Mouse (Mus musculus) ES-E14 (cell line): ENCODE results near the gene Olfr1031. TPM values are rescaled to one million over a fixed set of nuclear protein-coding genes. Genes with fewer than 3 reads are reported as not detected.
"Not testable (repeated sequence)": the region's sequence is repeated elsewhere in the genome, so short reads cannot be mapped to it uniquely, and the experiment has no call there.

Source experiments
- DNase-seq: peaks from one replicate; pipeline ENCODE4 v3.0.0-alpha.2; 2013; ENCODE audit warnings: low read depth, low spot score
- H3K27ac ChIP-seq: 2 replicates; pipeline ENCODE4 v1.5.1; 2012; ENCODE audit warnings: low read depth, mild to moderate bottlenecking, low read length, moderate library complexity, mixed read lengths; ENCODE audit not compliant: poor library complexity, insufficient read depth, severe bottlenecking
- H3K36me3 ChIP-seq: 2 replicates; pipeline ENCODE4 v1.6.1; 2012; ENCODE audit warnings: mild to moderate bottlenecking, low read length, moderate library complexity, mixed read lengths; ENCODE audit not compliant: control insufficient read depth, poor library complexity, insufficient read depth, severe bottlenecking
- H3K4me1 ChIP-seq, 2 experiments: fragments of 150-350 bp in 1 of 2; sonication (generic) in 1 of 2; 2 replicates each; pipeline ENCODE4 v1.6.1; 2012; ENCODE audit warnings: low read length in 2 of 2, mild to moderate bottlenecking in 1 of 2, mixed read lengths in 1 of 2; ENCODE audit not compliant: control insufficient read depth in 2 of 2, insufficient read depth in 2 of 2, poor library complexity in 1 of 2
- H3K4me3 ChIP-seq, 2 experiments: fragments of 150-350 bp in 1 of 2; sonication (generic) in 1 of 2; 2 replicates each; pipeline ENCODE4 v1.5.1; 2012; ENCODE audit warnings: low read length in 2 of 2, low read depth in 1 of 2, mild to moderate bottlenecking in 1 of 2, mixed read lengths in 1 of 2; ENCODE audit not compliant: insufficient read depth in 1 of 2, poor library complexity in 1 of 2, severe bottlenecking in 1 of 2
- H3K9ac ChIP-seq: 2 replicates; pipeline ENCODE4 v1.6.1; 2012; ENCODE audit warnings: low read depth, mild to moderate bottlenecking, low read length, mixed read lengths; ENCODE audit not compliant: poor library complexity, insufficient read depth, severe bottlenecking
- H3K9me3 ChIP-seq: fragments of 150-350 bp; sonication (generic); 2 replicates; pipeline ENCODE4 v1.6.1; 2012; ENCODE audit warnings: low read depth, mild to moderate bottlenecking, low read length; ENCODE audit not compliant: control insufficient read depth, insufficient read depth
- CHD2 ChIP-seq: IDR thresholded peaks from 2 replicates; pipeline ENCODE4 v1.6.1; 2014; ENCODE audit warnings: mild to moderate bottlenecking, low read depth, low read length, inconsistent platforms
- HCFC1 ChIP-seq: IDR thresholded peaks from 2 replicates; pipeline ENCODE4 v1.6.1; 2012; ENCODE audit warnings: low read length, inconsistent platforms, borderline replicate concordance; ENCODE audit not compliant: insufficient read depth
- MAFK ChIP-seq: IDR thresholded peaks from 2 replicates; pipeline ENCODE4 v1.6.1; 2014; ENCODE audit warnings: mild to moderate bottlenecking, low read depth, low read length, inconsistent platforms; ENCODE audit not compliant: insufficient read depth
- ZC3H11A ChIP-seq: IDR thresholded peaks from 2 replicates; pipeline ENCODE4 v1.6.1; 2012; ENCODE audit warnings: low read depth, mild to moderate bottlenecking, inconsistent platforms, low read length, borderline replicate concordance
- ZNF384 ChIP-seq: IDR thresholded peaks from 2 replicates; pipeline ENCODE4 v1.6.1; 2012; ENCODE audit warnings: low read depth, low read length, inconsistent platforms
- in situ Hi-C, 2 experiments: fragments of 600-800 bp; cut with MboI; formaldehyde crosslinking; loops; one replicate each; pipeline ENCODE4 v1.15.1; 2025; ENCODE audit warnings: low sequenced_read_pairs in 2 of 2, inconsistent platforms in 1 of 2; ENCODE audit not compliant: unreplicated experiment in 2 of 2
- total RNA-seq: library from RNA; depleted of rRNA; stranded (reverse); fragments of 300-350 nt; gene quantifications from 2 replicates; pipeline ENCODE4 v1.2.3, GENCODE M21; 2012; rRNA removed

Gene Olfr1031
- total RNA-seq = not detected in 2 replicates

DNA sequence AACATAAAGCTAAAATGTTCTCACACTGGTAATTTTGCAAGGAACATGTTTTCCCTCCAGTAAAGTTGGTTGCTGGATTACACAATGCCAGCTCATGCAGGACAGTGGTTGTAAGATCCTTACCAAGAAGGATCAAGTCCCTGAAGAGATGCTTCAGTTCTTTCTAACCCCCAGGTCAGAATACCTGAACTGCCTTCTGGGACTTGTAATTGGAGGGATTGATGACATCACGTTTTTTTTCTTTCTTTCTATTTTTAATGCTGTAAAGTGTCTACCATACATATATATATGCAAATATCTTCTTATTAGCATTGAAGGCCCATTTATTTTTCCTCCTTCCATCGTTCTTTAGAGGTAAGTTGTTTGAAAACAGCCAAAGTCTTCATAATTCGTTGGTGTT lies at the start of gene Olfr1031:
Gene Olfr1031, plus strand, starts transcription at position 301 of the 400 bp plus-strand sequence.
- H3K27ac ChIP-seq = no peak within 1 kb of the TSS
- no peaks in the 10 kb centered on the region for H3K36me3 ChIP-seq
- DNase-seq = no peak
- no peaks in the 10 kb centered on the region for H3K4me1 ChIP-seq
- no peaks in the 10 kb centered on the region for H3K9me3 ChIP-seq
- in situ Hi-C loops = no loop called here
- H3K9ac ChIP-seq = no peak within 1 kb of the TSS
- no peak for TF ChIP-seq ZC3H11A
- no peak for TF ChIP-seq ZNF384
- no peak for TF ChIP-seq MAFK
- TF ChIP-seq CHD2 = no peak
- TF ChIP-seq HCFC1 = no peak
- no peak within 1 kb of the TSS for H3K4me3 ChIP-seq

- DNase-seq = no peak
- H3K27ac ChIP-seq = no peak within 1 kb of the TSS
- no peak within 1 kb of the TSS for H3K4me3 ChIP-seq
- no peaks in the 10 kb centered on the region for H3K36me3 ChIP-seq
- H3K9me3 ChIP-seq = no peaks in the 10 kb centered on the region
- in situ Hi-C loops = no loop called here
- no peak within 1 kb of the TSS for H3K9ac ChIP-seq
- TF ChIP-seq HCFC1 (no peak), ZC3H11A (no peak), ZNF384 (no peak), CHD2 (no peak), MAFK (no peak)
- H3K4me1 ChIP-seq = no peaks in the 10 kb centered on the region
These were observed 40.0 kb upstream of the Olfr1031 start, which contains the start of gene Olfr1028 for GRCm38 (mm10) chr2:85950137-85950536. Gene Olfr1028, plus strand, starts transcription at chr2:85950437.

GRCm38 (mm10) chr2:85973595-85973994 lies 16.5 kb upstream of the Olfr1031 start, which contains the start of gene Olfr1029:
Gene Olfr1029, plus strand, starts transcription at chr2:85973895.
- H3K4me3 ChIP-seq = no peak within 1 kb of the TSS
- in situ Hi-C loops = no loop called here
- H3K9me3 ChIP-seq = no peaks in the 10 kb centered on the region
- no peaks in the 10 kb centered on the region for H3K36me3 ChIP-seq
- no peak for DNase-seq
- H3K4me1 ChIP-seq = no peaks in the 10 kb centered on the region
- no peak within 1 kb of the TSS for H3K9ac ChIP-seq
- TF ChIP-seq ZC3H11A (no peak), ZNF384 (no peak), CHD2 (no peak), MAFK (no peak), HCFC1 (no peak)
- H3K27ac ChIP-seq = no peak within 1 kb of the TSS

DNA sequence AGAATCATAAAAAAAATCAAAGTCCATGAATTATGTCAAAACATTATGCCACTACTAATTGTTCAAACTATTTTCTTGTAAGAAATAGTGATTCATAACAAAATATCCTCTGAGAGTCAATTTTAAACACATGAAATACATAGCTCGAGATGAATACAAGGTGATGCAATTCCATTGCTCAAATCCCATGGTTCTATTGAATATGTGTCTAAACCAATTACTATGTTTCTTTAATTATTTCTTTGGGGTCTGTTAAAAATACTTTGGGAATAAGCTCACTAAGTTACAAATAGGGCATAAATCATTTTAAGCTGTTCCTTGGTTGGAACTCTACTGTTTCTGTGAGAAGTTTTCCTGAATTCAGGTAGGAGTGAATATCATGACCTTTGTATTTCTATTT lies 11.1 kb upstream of the Olfr1031 start, which contains the start of gene Olfr1030:
Gene Olfr1030, plus strand, starts transcription at position 301 of the 400 bp plus-strand sequence.
- no peak within 1 kb of the TSS for H3K27ac ChIP-seq
- H3K9ac ChIP-seq = no peak within 1 kb of the TSS
- no peaks in the 10 kb centered on the region for H3K9me3 ChIP-seq
- DNase-seq = no peak
- TF ChIP-seq ZNF384 (no peak), HCFC1 (no peak), CHD2 (no peak), ZC3H11A (no peak), MAFK (no peak)
- no peaks in the 10 kb centered on the region for H3K36me3 ChIP-seq
- H3K4me1 ChIP-seq = no peaks in the 10 kb centered on the region
- no peak within 1 kb of the TSS for H3K4me3 ChIP-seq
- in situ Hi-C loops = no loop called here

GRCm38 (mm10) chr2:86005240-86005639 lies 15.1 kb downstream of the Olfr1031 start, which contains the start of gene Olfr1032:
Gene Olfr1032, plus strand, starts transcription at chr2:86005540.
- no peaks in the 10 kb centered on the region for H3K4me1 ChIP-seq
- TF ChIP-seq MAFK (no peak), HCFC1 (no peak), ZC3H11A (no peak), ZNF384 (no peak), CHD2 (no peak)
- H3K9ac ChIP-seq = no peak within 1 kb of the TSS
- DNase-seq = no peak
- no peaks in the 10 kb centered on the region for H3K9me3 ChIP-seq
- in situ Hi-C loops = no loop called here
- H3K4me3 ChIP-seq = no peak within 1 kb of the TSS
- no peak within 1 kb of the TSS for H3K27ac ChIP-seq
- H3K36me3 ChIP-seq = no peaks in the 10 kb centered on the region

- H3K4me1 ChIP-seq, H3K27ac ChIP-seq, H3K4me3 ChIP-seq, in situ Hi-C loops, H3K9ac ChIP-seq, H3K9me3 ChIP-seq, H3K36me3 ChIP-seq: not testable (repeated sequence)
- peak; percentile 1 for DNase-seq
These were observed 30.3 kb downstream of the Olfr1031 start, which contains the start of gene Olfr1033 for GRCm38 (mm10) chr2:86020406-86020805. Gene Olfr1033, plus strand, starts transcription at chr2:86020633.

DNA sequence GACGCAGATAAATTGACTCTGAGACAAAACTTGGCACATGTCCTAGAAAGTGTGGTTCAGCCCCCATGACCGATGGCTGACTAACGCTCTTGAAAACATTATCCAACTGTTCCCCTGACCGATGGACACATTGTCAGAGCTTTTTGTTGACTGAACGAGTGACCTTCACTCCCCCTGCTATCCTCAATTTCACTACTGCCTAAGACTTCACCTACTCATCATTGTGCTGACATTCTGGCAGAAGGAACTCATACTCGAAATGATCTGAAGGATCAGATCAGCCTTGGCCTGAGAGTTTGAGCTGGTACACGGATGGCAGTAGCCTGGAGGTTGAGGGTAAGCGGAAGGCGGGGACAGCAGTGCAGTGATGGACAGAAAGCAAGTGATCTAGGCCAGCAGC lies 31.4 kb downstream of the Olfr1031 start:
- DNase-seq, H3K36me3 ChIP-seq, H3K4me3 ChIP-seq, H3K9me3 ChIP-seq, H3K4me1 ChIP-seq, in situ Hi-C loops, H3K27ac ChIP-seq, H3K9ac ChIP-seq: not testable (repeated sequence)
